Mouse (Mus musculus) heart, adult 2 months (tissue): ENCODE data around the gene Cnksr1.

ENCODE experiments used
- CTCF ChIP-seq: fragments of 200-600 bp; IDR thresholded peaks from 2 replicates; pipeline ENCODE4 v1.8.1; 2022; ENCODE audit warnings: antibody characterized with exemption, mild to moderate bottlenecking, moderate library complexity
- POLR2A ChIP-seq: fragments of 200-500 bp; IDR thresholded peaks from 2 replicates; pipeline ENCODE4 v1.6.1; 2011; ENCODE audit warnings: mild to moderate bottlenecking, low read depth, low read length, control low read depth; ENCODE audit not compliant: insufficient read depth

- no peak for TF ChIP-seq CTCF
- TF ChIP-seq POLR2A = no peak
These were observed 49.4 kb upstream of the Cnksr1 start, which contains the start of gene Pdik1l for GRCm38 (mm10) chr4:134287575-134288025.
